Mouse (Mus musculus) hindbrain, embryonic 16.5 days (tissue): ENCODE measurements around the gene Dnaic1. TPM values are rescaled to one million over a fixed set of nuclear protein-coding genes. Genes with fewer than 3 reads are reported as not detected.

Source experiments
- ATAC-seq: fragments of 200-750 bp; cut with Nextera tagmentation; 2 replicates; pipeline ENCODE4 v1.8.0; 2017; ENCODE audit warnings: moderate TSS enrichment, moderate library complexity
- H3K27ac ChIP-seq: fragments of 300-500 bp; sonication (generic); 2 replicates; pipeline ENCODE4 v1.5.1; 2014; ENCODE audit warnings: low read depth, mild to moderate bottlenecking, control low read depth, low read length, moderate library complexity
- H3K27me3 ChIP-seq: fragments of 300-500 bp; sonication (generic); replicated peaks from 2 replicates; pipeline ENCODE4 v1.6.1; 2014; ENCODE audit warnings: low read length; ENCODE audit not compliant: control insufficient read depth, insufficient read depth
- H3K36me3 ChIP-seq: fragments of 300-500 bp; sonication (generic); 2 replicates; pipeline ENCODE4 v1.6.1; 2014; ENCODE audit warnings: mild to moderate bottlenecking, low read length, moderate library complexity, mixed read lengths; ENCODE audit not compliant: control insufficient read depth, insufficient read depth
- H3K4me1 ChIP-seq: fragments of 300-500 bp; sonication (generic); 2 replicates; pipeline ENCODE4 v1.6.1; 2014; ENCODE audit warnings: low read depth, low read length; ENCODE audit not compliant: control insufficient read depth, insufficient read depth
- H3K4me2 ChIP-seq: fragments of 300-500 bp; sonication (generic); 2 replicates; pipeline ENCODE4 v1.6.1; 2014; ENCODE audit warnings: mild to moderate bottlenecking, low read length, control low read depth, moderate library complexity
- H3K4me3 ChIP-seq: fragments of 300-500 bp; sonication (generic); 2 replicates; pipeline ENCODE4 v1.5.1; 2014; ENCODE audit warnings: mild to moderate bottlenecking, low read length, control low read depth, moderate library complexity
- H3K9ac ChIP-seq: fragments of 300-500 bp; sonication (generic); 2 replicates; pipeline ENCODE4 v1.6.1; 2014; ENCODE audit warnings: low read depth, mild to moderate bottlenecking, control low read depth, low read length, moderate library complexity
- H3K9me3 ChIP-seq: fragments of 300-500 bp; sonication (generic); 2 replicates; pipeline ENCODE4 v1.6.1; 2014; ENCODE audit warnings: mild to moderate bottlenecking, low read length, moderate library complexity; ENCODE audit not compliant: control insufficient read depth
- WGBS: fragments of 180-500 bp; shearing (Covaris S2); extraction: QIAGEN DNeasy Blood & Tissue Kit; methylation state at CpG from one replicate; pipeline ENCODE4 v1.1.7; 2014; 5-methylcytosine and 5-hydroxymethylcytosine counted together
- polyA plus RNA-seq: library from polyadenylated mRNA; unstranded; fragments of >200 nt; fragmentation: Nextera tagmentation; extraction: Ambion mirVana; gene quantifications from 2 replicates; pipeline ENCODE4 v1.2.1, GENCODE M21; 2015

Dnaic1 gene
- polyA plus RNA-seq, 1 experiment from 2014 or later, result 3.3 TPM

- H3K27me3 ChIP-seq, result no peaks in the 10 kb centered on the region
- no peaks in the 10 kb centered on the region for H3K36me3 ChIP-seq
- H3K27ac ChIP-seq, result no peak overlapping the region
- H3K9me3 ChIP-seq, result no peaks in the 10 kb centered on the region
- no peak overlapping the region for H3K4me2 ChIP-seq
- no peak overlapping the region for H3K4me3 ChIP-seq
- 25% methylated on average over 4 of the region's 4 CpGs for WGBS
- ATAC-seq, result peak; percentile 53; the same call in 1 of the 2 replicates
- H3K9ac ChIP-seq, result no peak overlapping the region
- H3K4me1 ChIP-seq, result no peaks in the 10 kb centered on the region
Observed at GRCm38 (mm10) chr4:41648157-41648556, 78.6 kb downstream of the Dnaic1 start.

DNA sequence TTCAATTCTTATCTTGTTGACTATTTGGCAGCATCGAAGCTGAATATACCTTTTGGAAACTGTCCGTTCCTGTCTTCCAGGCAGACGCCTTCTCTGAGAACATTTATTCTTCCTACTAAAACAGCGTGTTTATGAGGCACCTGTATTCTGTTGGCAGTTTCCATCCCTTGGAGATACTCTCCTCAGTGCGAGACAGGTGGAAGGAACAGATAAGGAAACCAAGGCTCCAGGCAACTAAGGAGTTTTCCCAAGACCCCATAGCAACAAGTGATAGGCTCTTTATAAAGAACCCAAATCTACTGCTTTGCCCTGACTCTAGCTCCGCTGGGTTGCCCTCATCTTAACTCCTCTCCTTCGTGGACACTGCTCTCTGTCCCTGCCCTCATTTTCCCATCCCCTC, 79.1 kb downstream of the Dnaic1 start:
- Histone ChIP-seq H3K27ac (no peak overlapping the region), H3K9me3 (no peaks in the 10 kb centered on the region), H3K27me3 (no peaks in the 10 kb centered on the region), H3K9ac (no peak overlapping the region), H3K4me3 (no peak overlapping the region), H3K4me2 (no peak overlapping the region), H3K36me3 (no peaks in the 10 kb centered on the region), H3K4me1 (no peaks in the 10 kb centered on the region)
- ATAC-seq, result no peak
- 65% methylated on average over 7 of the region's 7 CpGs for WGBS

- no peak overlapping the region for H3K27ac ChIP-seq
- no peak overlapping the region for H3K4me3 ChIP-seq
- H3K9ac ChIP-seq, result no peak overlapping the region
- no peaks in the 10 kb centered on the region for H3K4me1 ChIP-seq
- H3K9me3 ChIP-seq, result no peaks in the 10 kb centered on the region
- no peaks in the 10 kb centered on the region for H3K27me3 ChIP-seq
- no peaks in the 10 kb centered on the region for H3K36me3 ChIP-seq
- WGBS, result 35% methylated on average over 6 of the region's 6 CpGs
- ATAC-seq, result peak; percentile 46
- H3K4me2 ChIP-seq, result no peak overlapping the region
Observed at GRCm38 (mm10) chr4:41653296-41653695, 83.7 kb downstream of the Dnaic1 start.

- no peaks in the 10 kb centered on the region for H3K27me3 ChIP-seq
- no peaks in the 10 kb centered on the region for H3K36me3 ChIP-seq
- H3K4me2 ChIP-seq, result no peak overlapping the region
- H3K9me3 ChIP-seq, result no peaks in the 10 kb centered on the region
- WGBS, result 62% methylated on average over 6 of the region's 6 CpGs
- H3K4me1 ChIP-seq, result 0 out of 2 replicates have a peak, but pooled peaks cover under 1% of the 10 kb centered on the region
- no peak overlapping the region for H3K4me3 ChIP-seq
- no peak overlapping the region for H3K9ac ChIP-seq
- ATAC-seq, result 0 out of 2 replicates have a peak, but pooled peaks have one; percentile 3
- no peak overlapping the region for H3K27ac ChIP-seq
Observed at GRCm38 (mm10) chr4:41653730-41654129, 84.2 kb downstream of the Dnaic1 start.

DNA sequence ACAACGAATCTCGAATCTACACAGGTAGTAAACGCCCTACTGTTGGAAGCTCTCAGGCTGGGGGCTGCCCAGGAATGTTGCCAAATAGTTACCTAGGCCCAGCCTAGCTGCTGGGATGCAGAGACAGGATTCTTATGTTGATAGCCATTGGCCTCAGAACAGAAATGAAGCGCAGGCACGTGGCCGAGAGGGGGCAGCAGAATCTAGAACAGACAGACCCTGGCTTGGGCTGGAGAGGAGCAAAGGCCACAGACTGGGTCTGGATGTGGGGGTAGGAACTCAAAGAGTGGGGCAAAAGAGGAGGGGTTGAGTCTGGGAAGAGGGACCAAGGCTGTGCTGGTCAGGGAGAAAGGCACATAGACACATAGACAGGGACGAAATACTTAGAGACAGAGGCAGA, 84.6 kb downstream of the Dnaic1 start:
- Histone ChIP-seq H3K36me3 (no peaks in the 10 kb centered on the region), H3K27ac (no peak overlapping the region), H3K4me1 (0 out of 2 replicates have a peak, but pooled peaks cover 3% of the 10 kb centered on the region), H3K4me3 (no peak overlapping the region), H3K27me3 (no peaks in the 10 kb centered on the region), H3K9me3 (no peaks in the 10 kb centered on the region), H3K9ac (no peak overlapping the region), H3K4me2 (no peak overlapping the region)
- WGBS, result 10% methylated on average over 7 of the region's 7 CpGs
- peak; percentile 48 for ATAC-seq

DNA sequence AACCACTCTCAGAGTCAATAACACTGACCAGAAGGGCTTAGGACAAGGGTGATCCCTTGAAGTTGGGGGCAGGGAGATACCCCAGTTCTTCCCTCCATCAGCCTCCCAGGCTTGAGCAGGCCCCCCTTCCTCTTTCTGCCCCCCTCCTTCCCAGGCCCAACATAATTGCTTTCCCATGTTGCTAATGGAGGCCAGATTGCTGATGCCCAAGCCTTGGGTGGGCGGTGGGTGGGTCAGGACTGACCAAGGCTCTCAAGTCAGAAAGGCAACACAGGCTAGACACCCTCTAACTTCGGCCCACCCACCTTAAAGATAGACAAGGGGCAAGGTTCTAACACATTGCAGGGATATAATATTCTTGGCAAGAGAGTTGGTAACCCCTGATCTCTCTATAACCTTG, 86.0 kb downstream of the Dnaic1 start:
- Histone ChIP-seq H3K9ac (no peak overlapping the region), H3K27me3 (no peaks in the 10 kb centered on the region), H3K9me3 (no peaks in the 10 kb centered on the region), H3K4me3 (no peak overlapping the region), H3K27ac (no peak overlapping the region), H3K4me1 (0 out of 2 replicates have a peak, but pooled peaks cover 3% of the 10 kb centered on the region), H3K4me2 (no peak overlapping the region), H3K36me3 (no peaks in the 10 kb centered on the region)
- ATAC-seq, result no peak
- 92% methylated on average over 2 of the region's 2 CpGs for WGBS

DNA sequence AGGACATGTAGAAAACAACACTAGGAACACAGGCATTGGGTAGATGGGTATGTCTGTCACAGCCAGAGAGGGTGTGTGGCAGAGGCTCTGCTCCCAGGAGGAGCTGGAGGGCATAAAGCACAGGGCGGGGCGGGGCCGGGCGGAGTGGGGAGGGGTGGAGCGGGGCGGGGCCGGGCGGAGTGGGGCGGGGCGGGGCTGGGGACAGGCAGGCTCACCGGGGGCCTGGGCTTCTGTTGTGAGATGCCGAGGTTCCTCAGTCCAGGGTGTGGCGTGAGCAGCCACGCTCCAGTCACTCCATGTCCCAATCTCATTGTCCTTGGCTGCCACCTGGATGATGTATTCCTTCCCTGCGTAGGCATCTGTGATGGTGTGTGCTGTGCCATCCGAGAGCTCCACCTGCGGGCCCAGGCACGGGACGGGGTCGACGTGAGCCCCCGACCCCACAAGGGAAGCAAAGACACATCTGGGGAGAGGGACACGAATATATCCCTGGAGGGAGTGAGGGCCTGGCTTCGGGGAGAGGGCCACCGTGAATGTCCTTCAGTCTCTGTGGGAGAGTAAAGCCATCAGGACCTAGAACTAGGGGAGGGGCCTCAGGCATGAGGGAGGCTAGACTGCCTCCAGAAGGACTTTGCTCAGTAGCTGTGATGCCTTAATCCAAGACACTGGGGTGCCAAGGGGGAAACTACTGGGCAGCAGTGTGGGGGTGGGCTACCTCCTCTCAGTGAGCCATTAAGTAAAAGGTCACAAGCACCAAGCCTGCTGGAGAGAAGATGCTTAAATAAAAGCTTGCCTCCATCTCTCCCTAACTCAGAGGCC, 89.2 kb downstream of the Dnaic1 start:
- Histone ChIP-seq H3K4me2 (no peak overlapping the region), H3K9ac (no peak overlapping the region), H3K36me3 (no peaks in the 10 kb centered on the region), H3K27ac (no peak overlapping the region), H3K4me3 (no peak overlapping the region), H3K9me3 (no peaks in the 10 kb centered on the region), H3K4me1 (peaks cover 15% of the 10 kb centered on the region), H3K27me3 (no peaks in the 10 kb centered on the region)
- WGBS, result 37% methylated on average over 13 of the region's 25 CpGs
- no peak for ATAC-seq

GRCm38 (mm10) chr4:41659556-41659955, 90.0 kb downstream of the Dnaic1 start:
- 55% methylated on average over 12 of the region's 13 CpGs for WGBS
- H3K27me3 ChIP-seq, result no peaks in the 10 kb centered on the region
- no peak for ATAC-seq
- no peak overlapping the region for H3K9ac ChIP-seq
- H3K4me2 ChIP-seq, result no peak overlapping the region
- H3K27ac ChIP-seq, result no peak overlapping the region
- peaks cover 16% of the 10 kb centered on the region for H3K4me1 ChIP-seq
- H3K36me3 ChIP-seq, result no peaks in the 10 kb centered on the region
- no peak overlapping the region for H3K4me3 ChIP-seq
- H3K9me3 ChIP-seq, result no peaks in the 10 kb centered on the region

- Histone ChIP-seq H3K36me3 (no peaks in the 10 kb centered on the region), H3K27ac (no peak overlapping the region), H3K4me3 (no peak overlapping the region), H3K4me1 (peaks cover 24% of the 10 kb centered on the region), H3K4me2 (no peak overlapping the region), H3K9me3 (no peaks in the 10 kb centered on the region), H3K27me3 (no peaks in the 10 kb centered on the region), H3K9ac (no peak overlapping the region)
- peak; percentile 6; the same call in 1 of the 2 replicates for ATAC-seq
- 19% methylated on average over 11 of the region's 11 CpGs for WGBS
Observed at GRCm38 (mm10) chr4:41660851-41661430, 91.4 kb downstream of the Dnaic1 start.
